Comparison of ENCODE assay signal across 24 mouse cellular contexts in the genomic region with DNA sequence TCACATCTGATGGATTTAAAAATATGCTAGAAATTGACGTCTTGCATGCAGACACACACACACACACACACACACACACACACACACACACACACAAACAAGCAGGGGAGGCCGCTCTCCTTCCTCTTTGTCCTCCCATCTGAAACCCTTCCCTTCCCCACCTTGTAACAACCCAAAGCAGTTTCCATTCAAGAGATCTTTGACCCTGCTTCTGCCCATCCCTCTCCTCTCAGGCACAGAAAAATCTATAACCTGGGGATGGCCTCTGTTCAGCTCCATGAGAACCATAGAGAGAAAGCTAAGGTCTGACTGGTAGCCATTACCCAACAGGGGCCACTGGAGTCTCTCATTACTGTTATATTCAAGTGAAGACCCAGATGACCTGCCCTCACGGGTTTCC.
"Had no signal": no experiment of that assay in that cellular context is flagged by ENCODE, and none has a peak within 500 bp of the region (broad histone marks: within the 10 kb centered on the region; RNA-seq: fewer than 3 reads in every experiment).

No protein-coding gene starts in this region.

- H3K4me3 ChIP-seq: heart, embryonic 10.5 days; heart, embryonic 12.5 days; hindbrain, embryonic 10.5 days; hindbrain, embryonic 12.5 days; kidney, embryonic 15.5 days; limb, embryonic 13.5 days; limb, embryonic 15.5 days; liver, embryonic 13.5 days had no signal

- H3K9me3 ChIP-seq: heart, embryonic 10.5 days; heart, embryonic 12.5 days; hindbrain, embryonic 10.5 days; hindbrain, embryonic 12.5 days; kidney, embryonic 15.5 days; limb, embryonic 13.5 days; limb, embryonic 15.5 days; liver, embryonic 13.5 days had no signal

- ATAC-seq: forebrain, postnatal 0 days; hindbrain, embryonic 16.5 days; inflammation-experienced regulatory T-cells, adult 6 months had no signal

- H3K4me2 ChIP-seq: heart, embryonic 12.5 days; hindbrain, embryonic 12.5 days; hindbrain, embryonic 14.5 days; kidney, embryonic 15.5 days; limb, embryonic 13.5 days; limb, embryonic 15.5 days; liver, embryonic 13.5 days had no signal

- H3K4me1 ChIP-seq: kidney, embryonic 15.5 days; limb, embryonic 13.5 days; limb, embryonic 15.5 days; liver, embryonic 13.5 days had no signal

- H3K27ac ChIP-seq: heart, embryonic 10.5 days; hindbrain, embryonic 12.5 days; hindbrain, embryonic 14.5 days; kidney, embryonic 15.5 days; kidney, postnatal 0 days; limb, embryonic 13.5 days; limb, embryonic 15.5 days; liver, embryonic 13.5 days had no signal

- DNase-seq: forebrain, postnatal 0 days; gastrocnemius, postnatal 14 days; heart, adult 18-20 months; heart, postnatal 10 days; heart, postnatal 4 days; kidney, adult 11 months; kidney, adult 2 months; kidney, adult 9 months; kidney, postnatal 14 days; kidney, postnatal 36 days; layer of hippocampus, adult 9-11 months; layer of hippocampus, postnatal 36 days; liver, embryonic 13.5 days had no signal

- H3K36me3 ChIP-seq: heart, embryonic 10.5 days; heart, embryonic 12.5 days; hindbrain, embryonic 10.5 days; hindbrain, embryonic 12.5 days; kidney, embryonic 15.5 days; limb, embryonic 13.5 days; limb, embryonic 15.5 days; liver, embryonic 13.5 days had no signal

- H3K9ac ChIP-seq: forebrain, postnatal 0 days; heart, embryonic 12.5 days; hindbrain, embryonic 12.5 days; hindbrain, embryonic 14.5 days; kidney, embryonic 15.5 days; limb, embryonic 13.5 days; limb, embryonic 15.5 days; liver, embryonic 13.5 days had no signal

- H3K27me3 ChIP-seq: hindbrain, embryonic 12.5 days; kidney, embryonic 15.5 days; limb, embryonic 13.5 days; limb, embryonic 15.5 days had no signal
